Mouse (Mus musculus) spleen, adult 2 months (tissue): ENCODE results near the gene Nmrk2. TPM values are rescaled to one million over a fixed set of nuclear protein-coding genes. Genes with fewer than 3 reads are reported as not detected.

Experiments
- DNase-seq, 2 experiments: peaks; one replicate each; pipeline versions ENCODE4 v3.0.0 to v3.0.0-alpha.2; 2012 to 2021; ENCODE audit warnings: low spot score in 2 of 2, low read depth in 1 of 2
- H3K27ac ChIP-seq: fragments of 200-500 bp; 2 replicates; pipeline ENCODE4 v1.5.1; 2012; ENCODE audit warnings: low read length, inconsistent platforms; ENCODE audit not compliant: insufficient read depth
- H3K27me3 ChIP-seq: fragments of 200-500 bp; 2 replicates; pipeline ENCODE4 v1.6.1; 2012; ENCODE audit warnings: mild to moderate bottlenecking, moderate library complexity, low read length, inconsistent platforms; ENCODE audit not compliant: control insufficient read depth, insufficient read depth
- H3K36me3 ChIP-seq: fragments of 200-500 bp; 2 replicates; pipeline ENCODE4 v1.6.1; 2012; ENCODE audit warnings: mild to moderate bottlenecking, low read length, inconsistent platforms; ENCODE audit not compliant: control insufficient read depth, insufficient read depth
- H3K4me1 ChIP-seq: fragments of 200-500 bp; 2 replicates; pipeline ENCODE4 v1.6.1; 2011; ENCODE audit warnings: inconsistent platforms; ENCODE audit not compliant: control insufficient read depth, insufficient read depth, insufficient read length
- H3K4me3 ChIP-seq: fragments of 200-500 bp; 2 replicates; pipeline ENCODE4 v1.5.1; 2011; ENCODE audit warnings: mild to moderate bottlenecking, inconsistent platforms; ENCODE audit not compliant: insufficient read depth, insufficient read length; ENCODE audit errors: extremely low read depth
- CTCF ChIP-seq: fragments of 200-500 bp; IDR thresholded peaks from 2 replicates; pipeline ENCODE4 v1.5.1; 2011; ENCODE audit warnings: mild to moderate bottlenecking, inconsistent platforms; ENCODE audit not compliant: insufficient read depth, insufficient read length, insufficient replicate concordance; ENCODE audit errors: extremely low read depth
- POLR2A ChIP-seq: fragments of 200-500 bp; IDR thresholded peaks from 2 replicates; pipeline ENCODE4 v1.6.1; 2011; ENCODE audit warnings: low read depth, low read length, inconsistent platforms
- WGBS: fragments of 180-500 bp; shearing (Covaris S2); methylation state at CpG from one replicate; pipeline ENCODE4 v1.1.7; 2018; 5-methylcytosine and 5-hydroxymethylcytosine counted together
- polyA plus RNA-seq: library from polyadenylated mRNA; depleted of rRNA; stranded (reverse); fragments of >200 nt; gene quantifications from 2 replicates; pipeline ENCODE4 v1.2.3, GENCODE M21; 2012; rRNA removed

Gene Nmrk2
- not detected in 2 replicates for polyA plus RNA-seq

DNA sequence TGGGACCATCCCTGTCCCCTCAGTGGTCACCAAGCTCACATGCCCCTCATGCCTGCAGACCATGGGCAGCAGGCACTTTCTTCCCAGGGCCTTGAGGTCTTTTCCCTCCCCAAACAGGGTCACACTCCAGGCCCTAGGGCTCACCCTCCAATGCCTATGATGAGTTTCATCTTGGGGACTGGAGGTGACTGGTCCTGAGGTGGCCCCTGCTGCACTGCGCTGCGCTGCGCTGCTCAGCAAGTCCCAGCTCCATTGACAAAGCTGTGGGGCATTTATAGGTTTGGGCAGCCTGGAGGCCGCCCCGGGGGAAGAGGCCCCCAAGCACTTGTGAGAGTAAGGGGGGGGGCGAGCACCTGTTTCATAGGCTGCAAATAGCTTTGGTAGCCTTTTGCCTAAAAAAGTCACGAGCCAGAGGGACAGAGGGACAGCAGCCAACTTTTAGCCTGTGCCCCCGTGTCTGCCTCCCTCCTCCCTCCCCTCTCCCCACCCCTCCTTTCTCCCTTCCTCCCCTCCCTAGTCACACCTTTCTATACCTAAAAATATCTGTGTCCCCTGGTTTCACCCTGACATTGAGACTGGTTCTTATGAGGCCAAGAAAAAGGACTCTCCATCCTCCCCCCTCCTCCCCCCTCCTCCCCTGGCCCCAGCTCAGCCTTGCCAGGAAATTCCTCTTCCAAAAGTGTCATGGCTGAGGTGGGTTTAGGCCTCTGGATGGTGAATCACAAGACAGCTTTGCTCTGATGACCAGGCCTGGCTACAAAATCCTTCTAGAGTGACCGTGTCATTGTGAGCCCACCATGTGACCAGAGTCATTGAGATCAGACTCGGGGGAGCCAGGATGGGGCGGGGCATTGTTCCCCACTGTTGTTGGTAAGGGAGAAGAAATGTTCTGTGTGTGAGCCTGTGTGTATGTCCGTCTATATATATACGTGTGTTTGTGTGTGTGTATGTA is at the start of gene Nmrk2:
TSS of gene Nmrk2 (minus strand) at position 245 of the 952 bp plus-strand sequence.
- no peaks in the 10 kb centered on the region for H3K4me1 ChIP-seq
- H3K27ac ChIP-seq, result no peak within 1 kb of the TSS
- TF ChIP-seq CTCF (no peak), POLR2A (no peak)
- no peaks in the 10 kb centered on the region for H3K36me3 ChIP-seq
- H3K27me3 ChIP-seq, result no peaks in the 10 kb centered on the region
- 74% methylated on average over 13 of the region's 13 CpGs for WGBS
- no peak within 1 kb of the TSS for H3K4me3 ChIP-seq
- no peak for DNase-seq

DNA sequence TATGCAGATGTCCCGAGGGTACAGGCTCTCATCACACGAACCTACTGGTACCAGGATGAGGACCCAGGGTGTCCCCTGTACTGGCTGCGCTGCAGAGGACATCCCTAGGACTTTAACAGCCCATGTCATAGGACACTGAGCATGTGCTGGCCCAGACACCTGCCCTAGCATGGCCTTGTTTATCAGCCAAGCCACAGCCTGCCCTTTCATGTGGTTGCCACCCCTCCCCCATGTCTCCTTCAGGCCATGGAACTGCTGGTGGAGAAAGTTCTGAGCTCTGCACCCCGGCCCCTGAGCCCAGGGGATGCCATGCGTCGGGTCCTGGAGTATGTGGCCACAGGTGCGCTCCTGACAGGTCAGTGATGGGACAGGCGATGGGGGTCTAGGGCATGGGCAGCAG is 47.6 kb upstream of the Nmrk2 start:
- Histone ChIP-seq H3K27ac (no peak overlapping the region), H3K27me3 (peaks cover 5% of the 10 kb centered on the region; the same call in 1 of the 2 replicates), H3K4me1 (peaks cover 8% of the 10 kb centered on the region), H3K4me3 (no peak overlapping the region), H3K36me3 (no peaks in the 10 kb centered on the region)
- TF ChIP-seq POLR2A (no peak), CTCF (no peak)
- no peak for DNase-seq
- 64% methylated on average over 8 of the region's 8 CpGs for whole genome bisulfite sequencing

DNA sequence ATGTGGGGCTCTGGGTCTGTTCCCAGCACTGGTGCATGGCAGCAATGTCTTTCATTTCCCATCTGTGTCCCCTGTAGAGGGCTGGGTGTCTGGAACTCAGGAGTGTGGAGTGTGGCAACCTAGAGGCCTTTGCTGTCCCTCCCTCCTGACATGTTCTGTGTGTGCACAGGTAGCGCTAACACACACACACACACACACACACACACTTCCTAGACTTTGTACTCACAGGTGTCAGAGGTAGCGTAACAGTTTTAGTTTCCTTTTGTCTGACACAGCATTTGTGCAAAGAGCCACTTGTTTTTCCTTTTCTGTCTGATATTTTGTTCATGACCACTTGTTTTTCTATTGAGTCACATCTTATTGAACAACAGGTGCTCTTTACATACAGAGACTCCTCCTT is 46.0 kb upstream of the Nmrk2 start:
- Histone ChIP-seq H3K4me1 (peaks cover 3% of the 10 kb centered on the region; the same call in 1 of the 2 replicates), H3K27me3 (peaks cover 3% of the 10 kb centered on the region; the same call in 1 of the 2 replicates), H3K36me3 (no peaks in the 10 kb centered on the region), H3K27ac (peak overlapping the region; percentile 53), H3K4me3 (no peak overlapping the region)
- no peak for TF ChIP-seq POLR2A
- TF ChIP-seq CTCF, result no peak
- 75% methylated on average over 2 of the region's 2 CpGs for WGBS
- DNase-seq, result peak in 1 of 2 experiments; percentile 35

DNA sequence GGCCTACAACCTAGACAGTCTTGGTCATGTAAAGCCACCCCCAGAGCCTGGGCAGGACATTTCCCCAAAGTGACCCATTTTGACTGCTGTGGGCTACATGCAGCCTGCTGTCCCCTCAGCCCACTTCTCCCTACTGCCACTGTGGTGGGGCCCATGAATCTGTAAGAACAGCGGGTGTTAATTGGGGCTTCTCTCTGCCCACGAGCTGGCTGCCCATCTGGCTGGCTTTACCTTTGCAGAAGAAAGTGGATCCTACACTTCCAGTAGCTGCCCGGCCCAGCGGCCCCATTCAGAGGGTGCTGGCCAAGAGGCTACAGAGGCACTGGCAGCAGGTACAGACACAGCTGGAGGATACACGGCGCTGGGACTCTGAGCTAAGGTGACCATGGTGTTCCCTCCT is 43.3 kb upstream of the Nmrk2 start:
- Histone ChIP-seq H3K27ac (no peak overlapping the region), H3K4me3 (no peak overlapping the region), H3K36me3 (no peaks in the 10 kb centered on the region), H3K4me1 (peaks cover 3% of the 10 kb centered on the region; the same call in 1 of the 2 replicates), H3K27me3 (peaks cover 1% of the 10 kb centered on the region; the same call in 1 of the 2 replicates)
- WGBS, result 95% methylated on average over 6 of the region's 6 CpGs
- no peak for DNase-seq
- TF ChIP-seq CTCF (no peak), POLR2A (no peak)

DNA sequence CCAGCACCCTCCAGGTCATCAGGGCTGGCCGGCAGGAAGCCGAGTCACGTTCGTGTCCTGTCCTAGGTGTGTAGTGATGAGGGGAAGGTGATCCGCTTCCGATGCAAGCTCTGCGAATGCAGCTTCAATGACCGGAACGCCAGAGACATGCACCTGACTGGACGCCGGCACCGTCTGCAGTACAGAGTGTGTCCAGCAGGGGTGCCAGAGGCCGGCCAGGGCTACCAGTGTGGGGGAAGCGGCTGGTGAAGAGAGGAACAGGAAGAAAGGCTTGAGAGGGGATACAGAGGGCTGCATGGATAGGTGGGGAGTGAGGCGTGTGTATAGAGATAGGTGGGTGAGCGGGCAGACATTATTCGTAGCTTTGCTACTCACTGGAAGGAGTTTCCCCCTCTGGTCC is 42.7 kb upstream of the Nmrk2 start:
- TF ChIP-seq POLR2A, result no peak
- peak; percentile 95 for TF ChIP-seq CTCF
- Histone ChIP-seq H3K27ac (no peak overlapping the region), H3K36me3 (no peaks in the 10 kb centered on the region), H3K27me3 (peaks cover 6% of the 10 kb centered on the region; the same call in 1 of the 2 replicates), H3K4me1 (peaks cover 3% of the 10 kb centered on the region; the same call in 1 of the 2 replicates), H3K4me3 (no peak overlapping the region)
- DNase-seq, result peak; percentile 49 to 79
- WGBS, result 6% methylated on average over 17 of the region's 17 CpGs

DNA sequence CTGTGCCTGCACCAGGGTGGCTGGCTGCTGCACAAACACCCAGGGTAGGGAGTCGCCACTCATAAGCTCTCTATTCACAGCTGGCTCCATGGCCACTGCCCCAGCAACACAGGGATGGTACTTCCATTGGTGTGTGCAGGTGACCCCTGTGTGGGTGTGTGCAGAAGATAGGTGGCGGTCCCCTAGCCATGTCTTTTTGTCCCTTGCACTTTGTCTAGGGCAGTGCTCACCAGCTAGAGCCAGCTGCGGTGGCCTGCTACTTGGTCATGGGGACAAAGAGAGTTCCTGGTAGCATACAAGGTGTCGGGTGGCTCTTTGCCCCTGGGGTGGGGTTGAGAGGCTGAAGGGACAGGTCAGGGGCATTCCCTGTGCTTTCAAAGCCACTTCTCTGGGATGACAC is 42.3 kb upstream of the Nmrk2 start:
- Histone ChIP-seq H3K27ac (no peak overlapping the region), H3K36me3 (no peaks in the 10 kb centered on the region), H3K4me1 (peaks cover 3% of the 10 kb centered on the region; the same call in 1 of the 2 replicates), H3K27me3 (peaks cover 6% of the 10 kb centered on the region; the same call in 1 of the 2 replicates), H3K4me3 (no peak overlapping the region)
- TF ChIP-seq CTCF (no peak), POLR2A (no peak)
- DNase-seq, result no peak
- 91% methylated on average over 4 of the region's 4 CpGs for WGBS

DNA sequence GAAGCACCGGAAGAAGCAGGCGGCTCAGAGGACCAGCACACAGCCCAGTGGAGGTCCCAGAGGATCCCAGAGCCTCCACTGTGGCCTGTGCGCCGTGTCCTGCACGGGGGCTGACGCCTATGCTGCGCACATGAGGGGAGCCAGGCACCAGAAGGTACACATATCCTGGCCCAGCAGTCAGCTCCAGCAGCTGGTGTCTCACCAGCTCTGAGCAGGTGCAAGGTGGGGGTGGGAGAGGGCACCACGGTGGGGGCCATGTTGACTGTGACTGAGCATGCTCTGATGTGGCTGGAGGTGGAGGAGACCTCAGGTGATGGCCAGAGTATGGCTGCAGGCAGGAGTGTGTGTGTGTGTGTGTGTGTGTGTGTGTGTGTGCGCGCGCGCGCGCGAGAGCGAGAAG is 40.2 kb upstream of the Nmrk2 start:
- peaks cover 6% of the 10 kb centered on the region; the same call in 1 of the 2 replicates for H3K27me3 ChIP-seq
- no peak for TF ChIP-seq CTCF

More for the DNA sequence above, 40.2 kb upstream of the Nmrk2 start:
- no peak for DNase-seq
- peaks cover 3% of the 10 kb centered on the region; the same call in 1 of the 2 replicates for H3K4me1 ChIP-seq
- H3K27ac ChIP-seq, result no peak overlapping the region
- H3K36me3 ChIP-seq, result no peaks in the 10 kb centered on the region
- 88% methylated on average over 16 of the region's 16 CpGs for WGBS
- H3K4me3 ChIP-seq, result no peak overlapping the region
